Mouse (Mus musculus) NIH3T3 (cell line): Measurements from ENCODE around the gene Bbs5.
"Not testable (repeated sequence)": the region's sequence is repeated elsewhere in the genome, so short reads cannot be mapped to it uniquely, and the experiment has no call there.

Experiments used
- DNase-seq: peaks from one replicate; pipeline ENCODE4 v3.0.0-alpha.2; 2012; ENCODE audit warnings: low read depth

The Bbs5 gene

GRCm38 (mm10) chr2:69669853-69670252 lies 22.9 kb downstream of the Bbs5 start, which contains the start of gene Klhl41:
Gene Klhl41, plus strand, starts transcription at chr2:69670120.
- DNase-seq = peak; percentile 12

- peak; percentile 47 for DNase-seq
Observed at GRCm38 (mm10) chr2:69673723-69674122, 26.8 kb downstream of the Bbs5 start.

GRCm38 (mm10) chr2:69675266-69675665 lies 28.3 kb downstream of the Bbs5 start:
- DNase-seq = no peak

GRCm38 (mm10) chr2:69676713-69677112 lies 29.7 kb downstream of the Bbs5 start:
- peak; percentile 33 for DNase-seq

GRCm38 (mm10) chr2:69677215-69677614 lies 30.2 kb downstream of the Bbs5 start:
- not testable (repeated sequence) for DNase-seq

GRCm38 (mm10) chr2:69679990-69680389 lies 33.0 kb downstream of the Bbs5 start:
- peak; percentile 20 for DNase-seq

GRCm38 (mm10) chr2:69681931-69682330 lies 35.0 kb downstream of the Bbs5 start:
- no peak for DNase-seq

- no peak for DNase-seq
Observed at GRCm38 (mm10) chr2:69683036-69683805, 36.2 kb downstream of the Bbs5 start.

- DNase-seq = no peak
Observed at GRCm38 (mm10) chr2:69684488-69684887, 37.5 kb downstream of the Bbs5 start.

- no peak for DNase-seq
Observed at GRCm38 (mm10) chr2:69690214-69690613, 43.2 kb downstream of the Bbs5 start.

- no peak for DNase-seq
Observed at GRCm38 (mm10) chr2:69690843-69691242, 43.9 kb downstream of the Bbs5 start.

GRCm38 (mm10) chr2:69693501-69693900 lies 46.5 kb downstream of the Bbs5 start:
- DNase-seq = no peak

- no peak for DNase-seq
Observed at GRCm38 (mm10) chr2:69700446-69700845, 53.5 kb downstream of the Bbs5 start.

- no peak for DNase-seq
Observed at GRCm38 (mm10) chr2:69712171-69712570, 65.2 kb downstream of the Bbs5 start.

- DNase-seq = peak; percentile 89
Observed at GRCm38 (mm10) chr2:69712981-69713625, 66.1 kb downstream of the Bbs5 start, which contains the start of gene Fastkd1. Gene Fastkd1, minus strand, starts transcription at chr2:69713516.

GRCm38 (mm10) chr2:69713626-69714014 lies 66.6 kb downstream of the Bbs5 start:
- DNase-seq = no peak

- DNase-seq = no peak
Observed at GRCm38 (mm10) chr2:69714126-69714525, 67.2 kb downstream of the Bbs5 start.

GRCm38 (mm10) chr2:69716483-69716882 lies 69.5 kb downstream of the Bbs5 start:
- no peak for DNase-seq
